Mouse (Mus musculus) stomach, postnatal 0 days (tissue): ENCODE measurements at regions not wholly inside any gene's neighbourhood (a gene's known extent, or its start where the extent isn't known, plus 50 kb on each side); places are given as distances from the start of the nearest gene placed in this dataset.

Experiments
- CTCF ChIP-seq: IDR thresholded peaks from 2 replicates; pipeline ENCODE4 v1.5.1; 2016; ENCODE audit warnings: antibody characterized with exemption, low read depth, mild to moderate bottlenecking, moderate library complexity
- EP300 ChIP-seq: optimal IDR thresholded peaks from 2 replicates; pipeline ENCODE3; 2016; ENCODE audit warnings: antibody characterized with exemption

DNA sequence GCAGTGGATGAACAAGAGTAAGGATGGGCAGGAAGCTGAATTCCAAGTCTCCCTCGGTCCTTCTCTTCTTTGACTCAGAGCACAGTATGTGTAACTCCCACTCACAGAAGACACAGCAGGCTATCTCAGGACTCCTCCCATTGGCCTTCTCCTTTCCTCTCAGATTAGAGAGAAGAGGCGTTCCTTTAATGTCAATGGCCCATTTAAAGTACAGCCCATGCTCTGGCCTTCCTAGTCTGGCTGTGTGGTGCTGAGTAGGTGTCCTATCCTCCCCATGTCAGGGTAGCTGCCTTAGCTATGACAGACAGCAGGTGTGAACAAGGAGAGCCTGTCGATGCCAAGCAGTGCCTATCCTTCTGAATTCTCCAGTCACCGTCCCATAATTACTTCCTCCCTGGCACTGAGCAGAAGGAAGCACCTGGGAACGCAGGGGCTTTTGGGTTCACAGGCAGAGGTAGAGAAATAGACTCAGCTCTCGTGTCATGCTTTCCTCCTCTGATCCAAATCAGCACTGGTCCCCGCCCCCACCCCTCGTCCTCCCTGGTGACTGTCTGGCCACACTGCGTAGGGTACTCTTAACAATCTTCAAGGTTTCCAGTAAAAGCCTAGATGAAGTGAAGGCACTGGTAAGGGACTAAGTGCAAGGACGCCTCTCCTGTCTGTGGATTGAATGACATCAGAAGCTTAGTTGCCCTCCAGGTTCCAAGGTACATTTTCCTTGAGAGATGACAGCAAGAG lies 257.8 kb downstream of the Mycn start:
- no peak for TF ChIP-seq CTCF
- no peak for TF ChIP-seq EP300
